Mouse (Mus musculus): ENCODE measurements around the gene Vmn1r114.
"Not testable (repeated sequence)": the region's sequence is repeated elsewhere in the genome, so short reads cannot be mapped to it uniquely, and the experiment has no call there.

Vmn1r114 gene

DNA sequence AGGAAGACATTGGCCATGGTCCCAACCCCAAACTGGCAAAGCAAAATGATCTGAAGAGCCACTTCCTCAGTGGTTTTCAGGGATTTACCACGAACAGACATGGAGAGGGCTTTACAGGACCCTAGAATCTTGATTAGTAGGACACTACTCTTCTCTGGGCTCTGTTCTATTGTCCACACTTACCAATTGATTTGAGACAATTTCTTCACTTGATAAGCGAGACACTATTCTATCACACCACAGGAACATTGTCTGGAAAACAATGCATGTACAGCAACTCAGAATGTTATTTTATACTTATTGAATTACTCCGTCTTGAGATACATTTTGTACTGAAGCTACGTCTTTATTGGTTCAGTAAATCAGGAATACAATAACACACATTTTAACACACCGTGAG is at the start of gene Vmn1r114:
Vmn1r114 (minus strand) TSS at position 101 of the 400 bp plus-strand sequence.
- not testable (repeated sequence) for DNase-seq (ENCODE audit: low spot score in 2 of 2)

DNA sequence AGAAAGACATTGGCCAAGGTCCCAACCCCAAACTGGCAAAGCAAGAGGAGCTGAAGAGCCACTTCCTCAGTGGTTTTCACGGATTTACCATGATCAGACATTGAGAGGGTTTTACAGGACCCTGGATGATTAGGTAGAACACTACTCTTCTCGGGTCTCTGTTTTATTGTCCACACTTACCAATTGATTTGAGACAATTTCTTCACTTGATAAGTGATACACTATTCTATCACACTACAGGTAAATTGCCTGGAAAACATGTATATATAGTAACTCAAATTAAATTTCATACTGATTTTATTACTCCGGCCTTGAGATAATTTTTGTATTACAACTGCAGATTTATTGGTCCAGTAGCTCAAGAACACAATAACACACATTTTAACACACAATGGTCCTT is 32.9 kb upstream of the Vmn1r114 start, which contains the start of gene Vmn1r115:
Vmn1r115 (minus strand) TSS at position 101 of the 400 bp plus-strand sequence.
- DNase-seq (ENCODE audit: low spot score in 2 of 2): not testable (repeated sequence)

DNA sequence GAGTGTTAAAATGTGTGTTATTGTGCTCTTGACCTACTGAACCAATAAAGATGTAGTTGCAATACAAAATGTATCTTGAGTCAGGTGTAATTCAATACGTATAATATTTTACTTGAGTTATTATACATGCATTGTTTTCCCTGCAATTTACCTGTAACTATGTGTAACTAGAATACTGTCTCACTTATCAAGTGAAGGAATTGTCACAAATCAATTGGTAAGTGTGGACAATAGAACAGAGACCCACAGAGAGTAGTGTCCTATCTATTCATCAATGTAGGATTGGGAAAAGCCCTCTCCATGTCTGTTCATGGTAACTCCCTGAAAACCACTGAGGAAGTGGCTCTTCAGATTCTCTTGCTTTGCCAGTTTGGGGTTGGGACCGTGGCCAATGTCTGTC is 25.0 kb downstream of the Vmn1r114 start, which contains the start of gene Vmn1r113:
Vmn1r113 (plus strand) TSS at position 301 of the 400 bp plus-strand sequence.
- DNase-seq (ENCODE audit: low spot score in 2 of 2): not testable (repeated sequence)

DNA sequence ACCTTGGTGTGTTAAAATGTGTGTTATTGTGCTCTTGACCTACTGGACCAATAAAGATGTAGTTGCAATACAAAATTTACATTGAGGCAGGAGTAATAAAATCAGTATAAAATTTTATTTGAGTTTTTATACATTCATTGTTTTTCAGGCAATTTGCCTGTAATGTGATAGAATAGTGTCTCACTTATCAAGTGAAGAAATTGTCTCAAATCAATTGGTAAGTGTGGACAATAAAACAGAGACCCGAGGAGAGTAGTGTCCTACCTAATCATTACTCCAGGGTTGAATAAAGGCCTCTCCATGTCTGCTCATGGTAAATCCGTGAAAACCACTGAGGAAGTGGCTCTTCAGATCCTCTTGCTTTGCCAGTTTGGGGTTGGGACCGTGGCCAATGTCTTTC is 41.1 kb downstream of the Vmn1r114 start, which contains the start of gene Vmn1r112:
Vmn1r112 (plus strand) TSS at position 301 of the 400 bp plus-strand sequence.
- not testable (repeated sequence) for DNase-seq (ENCODE audit: low spot score in 2 of 2)

Measured in urinary bladder, postnatal 4 days (tissue).